Mouse (Mus musculus) urinary bladder, postnatal 10 days (tissue): ENCODE results near the gene Chchd10.
"Not testable (repeated sequence)": the region's sequence is repeated elsewhere in the genome, so short reads cannot be mapped to it uniquely, and the experiment has no call there.

ENCODE experiments used
- DNase-seq: peaks from one replicate; pipeline ENCODE4 v3.0.0; 2022; ENCODE audit warnings: low spot score

Gene Chchd10

GRCm38 (mm10) chr10:75932891-75933290, at the start of gene Chchd10:
Gene Chchd10 (plus strand): TSS chr10:75933130.
- DNase-seq, result no peak

GRCm38 (mm10) chr10:75883232-75883552, 49.7 kb upstream of the Chchd10 start:
- peak; percentile 32 for DNase-seq

GRCm38 (mm10) chr10:75884742-75885141, 48.2 kb upstream of the Chchd10 start:
- DNase-seq, result no peak

- not testable (repeated sequence) for DNase-seq
These were observed 45.4 kb upstream of the Chchd10 start for GRCm38 (mm10) chr10:75887504-75887903.

GRCm38 (mm10) chr10:75889406-75890153, 43.4 kb upstream of the Chchd10 start:
- DNase-seq, result no peak

GRCm38 (mm10) chr10:75893089-75893750, 39.7 kb upstream of the Chchd10 start, which contains the start of gene Derl3:
Gene Derl3 (plus strand): TSS chr10:75893413.
- DNase-seq, result peak; percentile 67

- DNase-seq, result no peak
These were observed 38.3 kb upstream of the Chchd10 start for GRCm38 (mm10) chr10:75894601-75895000.

GRCm38 (mm10) chr10:75895730-75896129, 37.2 kb upstream of the Chchd10 start:
- DNase-seq, result no peak

- no peak for DNase-seq
These were observed 36.7 kb upstream of the Chchd10 start for GRCm38 (mm10) chr10:75896208-75896607.

GRCm38 (mm10) chr10:75897373-75897772, 35.6 kb upstream of the Chchd10 start:
- DNase-seq, result no peak

- DNase-seq, result no peak
These were observed 34.8 kb upstream of the Chchd10 start for GRCm38 (mm10) chr10:75898039-75898564.

GRCm38 (mm10) chr10:75898846-75899245, 34.1 kb upstream of the Chchd10 start:
- no peak for DNase-seq

- DNase-seq, result no peak
These were observed 28.5 kb upstream of the Chchd10 start for GRCm38 (mm10) chr10:75904391-75904790.

GRCm38 (mm10) chr10:75906882-75907281, 26.0 kb upstream of the Chchd10 start:
- DNase-seq, result no peak

- DNase-seq, result no peak
These were observed 22.2 kb upstream of the Chchd10 start for GRCm38 (mm10) chr10:75910698-75911097.

GRCm38 (mm10) chr10:75913013-75913589, 19.8 kb upstream of the Chchd10 start:
- DNase-seq, result no peak

GRCm38 (mm10) chr10:75915557-75915956, 17.4 kb upstream of the Chchd10 start:
- DNase-seq, result no peak

- no peak for DNase-seq
These were observed 16.1 kb upstream of the Chchd10 start for GRCm38 (mm10) chr10:75916840-75917239.

GRCm38 (mm10) chr10:75919026-75919425, 13.9 kb upstream of the Chchd10 start:
- no peak for DNase-seq

- peak; percentile 71 for DNase-seq
These were observed 11.8 kb upstream of the Chchd10 start, which contains the start of gene Smarcb1 for GRCm38 (mm10) chr10:75921026-75921725. Gene Smarcb1 (minus strand): TSS chr10:75921617.

- DNase-seq, result no peak
These were observed 11.0 kb upstream of the Chchd10 start for GRCm38 (mm10) chr10:75921726-75922560.
